Mouse (Mus musculus): Measurements from ENCODE around the gene Btbd9. TPM values are rescaled to one million over a fixed set of nuclear protein-coding genes. Genes with fewer than 3 reads are reported as not detected.

The Btbd9 gene
- polyA plus RNA-seq, 1 experiment from 2014 or later = 121 TPM

DNA sequence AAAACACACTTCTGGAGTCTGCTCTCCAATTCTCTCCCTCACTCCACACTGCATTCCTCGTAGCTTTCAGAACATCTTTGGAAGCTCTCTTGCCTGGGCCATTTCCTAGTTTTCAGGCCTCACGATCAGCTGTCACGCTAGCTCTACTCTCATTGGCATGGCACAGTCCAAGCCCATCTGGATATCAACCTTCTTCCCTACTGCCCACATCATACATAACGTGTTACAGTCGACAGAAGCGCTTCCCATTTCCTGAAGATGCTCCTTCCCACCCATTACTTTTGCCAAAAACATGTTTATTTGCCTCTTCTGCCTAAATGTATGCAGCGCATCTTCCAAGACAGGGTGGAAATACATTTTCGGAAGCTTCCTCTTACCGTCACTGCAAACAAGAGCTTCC, 147.6 kb downstream of the Btbd9 start:
- ATAC-seq (ENCODE audit: low FRiP score) = no peak
- no peaks in the 10 kb centered on the region for H3K27me3 ChIP-seq (replicated peaks)
- no peak overlapping the region for H3K4me3 ChIP-seq (replicated peaks)
- 94% methylated on average over 9 of the region's 9 CpGs for WGBS
- H3K4me2 ChIP-seq = no peak overlapping the region
- no peak overlapping the region for H3K27ac ChIP-seq (replicated peaks)
- H3K9ac ChIP-seq (replicated peaks) = no peak overlapping the region
- H3K36me3 ChIP-seq = no peaks in the 10 kb centered on the region
- peaks cover 3% of the 10 kb centered on the region; the same call in 1 of the 2 replicates for H3K4me1 ChIP-seq
- H3K9me3 ChIP-seq (replicated peaks) = no peaks in the 10 kb centered on the region

DNA sequence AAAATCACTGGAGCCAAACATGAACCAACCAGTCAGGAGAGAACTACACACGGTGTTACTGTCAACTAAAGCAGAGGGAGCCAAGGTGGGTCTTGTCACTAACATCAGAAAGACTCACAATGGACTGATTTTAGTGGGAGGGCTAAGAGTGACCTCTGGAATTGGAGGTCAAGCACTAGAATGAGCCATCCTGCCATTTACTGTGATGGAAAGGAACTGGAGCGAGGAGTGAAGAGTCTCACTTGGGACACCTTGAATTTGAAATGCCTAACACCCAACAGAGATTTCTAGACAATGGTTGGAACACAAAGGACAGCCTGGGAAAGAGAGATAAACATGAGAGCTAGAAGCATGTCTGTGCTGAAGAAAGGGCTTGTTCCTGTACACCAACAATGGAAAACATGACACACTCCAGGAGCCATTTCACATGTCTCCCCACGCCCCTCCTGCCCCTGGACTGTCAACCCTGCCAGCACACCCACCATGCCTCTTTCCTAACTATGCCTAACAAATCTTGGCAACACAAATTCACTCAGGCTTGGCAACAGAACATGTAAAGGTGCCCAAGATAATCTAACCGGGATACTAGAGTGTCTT, 152.9 kb downstream of the Btbd9 start:
- H3K27me3 ChIP-seq (replicated peaks) = no peaks in the 10 kb centered on the region
- H3K4me2 ChIP-seq = no peak overlapping the region
- H3K4me1 ChIP-seq = peaks cover 10% of the 10 kb centered on the region
- no peaks in the 10 kb centered on the region for H3K36me3 ChIP-seq
- H3K9ac ChIP-seq (replicated peaks) = no peak overlapping the region
- no peak for ATAC-seq (ENCODE audit: low FRiP score)
- WGBS = 63% methylated on average over 4 of the region's 4 CpGs
- H3K27ac ChIP-seq (replicated peaks) = no peak overlapping the region
- H3K9me3 ChIP-seq (replicated peaks) = no peaks in the 10 kb centered on the region
- no peak overlapping the region for H3K4me3 ChIP-seq (replicated peaks)

DNA sequence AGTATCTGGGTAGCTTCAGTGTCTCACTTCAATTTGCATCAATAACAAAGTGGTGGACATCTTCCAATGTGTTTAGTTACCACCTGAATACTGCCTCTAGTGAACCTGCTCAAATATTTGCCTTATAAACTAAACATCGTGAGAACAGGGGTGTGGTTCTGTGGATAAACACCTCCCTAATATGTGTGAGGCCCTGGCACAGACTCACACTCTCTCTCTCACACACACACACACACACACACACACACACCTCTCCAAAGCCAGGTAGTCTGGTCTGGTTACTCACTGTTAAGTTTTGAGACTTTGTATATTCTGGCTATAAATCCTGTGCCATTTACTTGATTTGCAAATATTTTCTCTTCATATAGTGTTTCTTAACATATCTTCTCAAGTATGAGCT, 154.0 kb downstream of the Btbd9 start:
- H3K9me3 ChIP-seq (replicated peaks) = no peaks in the 10 kb centered on the region
- no peaks in the 10 kb centered on the region for H3K36me3 ChIP-seq
- ATAC-seq (ENCODE audit: low FRiP score) = no peak
- WGBS = 92% methylated on average over 1 of the region's 1 CpGs
- no peak overlapping the region for H3K9ac ChIP-seq (replicated peaks)
- H3K27ac ChIP-seq (replicated peaks) = no peak overlapping the region
- peaks cover 10% of the 10 kb centered on the region for H3K4me1 ChIP-seq
- no peaks in the 10 kb centered on the region for H3K27me3 ChIP-seq (replicated peaks)
- no peak overlapping the region for H3K4me2 ChIP-seq
- no peak overlapping the region for H3K4me3 ChIP-seq (replicated peaks)

DNA sequence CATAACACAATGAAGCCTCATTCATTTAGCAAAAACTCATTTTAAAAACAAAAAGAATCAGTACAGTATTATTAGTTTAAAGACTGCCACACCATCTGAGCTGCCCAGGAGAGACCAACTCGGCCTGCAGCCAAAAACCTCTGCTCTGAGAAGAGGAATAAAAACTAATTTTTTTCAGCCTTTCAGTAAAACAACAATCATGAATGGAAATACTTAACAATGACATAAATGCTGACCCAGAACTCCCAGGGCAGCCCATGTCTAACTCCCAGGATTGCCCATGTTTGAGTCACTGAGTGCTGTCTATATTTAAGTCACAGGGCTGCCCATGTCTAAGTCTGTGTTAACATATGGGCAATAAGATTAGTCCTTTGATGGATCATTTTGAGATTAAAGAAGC, 155.0 kb downstream of the Btbd9 start:
- ATAC-seq (ENCODE audit: low FRiP score) = no peak
- no peak overlapping the region for H3K4me2 ChIP-seq
- no peak overlapping the region for H3K4me3 ChIP-seq (replicated peaks)
- H3K9ac ChIP-seq (replicated peaks) = no peak overlapping the region
- H3K4me1 ChIP-seq = peaks cover 10% of the 10 kb centered on the region
- H3K27me3 ChIP-seq (replicated peaks) = no peaks in the 10 kb centered on the region
- H3K36me3 ChIP-seq = no peaks in the 10 kb centered on the region
- H3K27ac ChIP-seq (replicated peaks) = no peak overlapping the region
- H3K9me3 ChIP-seq (replicated peaks) = no peaks in the 10 kb centered on the region
- 83% methylated on average over 1 of the region's 1 CpGs for WGBS

DNA sequence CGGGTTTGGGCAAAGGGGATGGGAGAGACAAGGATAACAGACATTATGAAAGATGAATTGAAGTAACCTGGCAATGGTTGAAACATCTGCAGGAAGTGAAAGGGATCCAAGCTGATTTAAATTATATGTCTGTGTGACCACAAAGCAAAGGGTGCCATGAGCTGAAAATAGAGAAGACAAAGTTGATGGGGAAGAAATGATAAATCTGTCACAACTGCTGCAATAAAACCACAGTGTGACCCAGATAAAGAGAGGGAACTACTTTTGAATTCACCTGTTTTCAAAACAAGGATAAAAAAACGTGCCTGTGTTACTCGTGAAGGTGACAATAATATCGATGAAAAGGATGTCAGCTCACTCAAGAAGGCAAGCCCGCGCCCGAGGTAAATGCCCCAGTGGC, 156.8 kb downstream of the Btbd9 start:
- no peaks in the 10 kb centered on the region for H3K9me3 ChIP-seq (replicated peaks)
- H3K4me2 ChIP-seq = no peak overlapping the region
- ATAC-seq (ENCODE audit: low FRiP score) = no peak
- H3K9ac ChIP-seq (replicated peaks) = no peak overlapping the region
- peaks cover 10% of the 10 kb centered on the region for H3K4me1 ChIP-seq
- no peaks in the 10 kb centered on the region for H3K36me3 ChIP-seq
- H3K27me3 ChIP-seq (replicated peaks) = no peaks in the 10 kb centered on the region
- no peak overlapping the region for H3K4me3 ChIP-seq (replicated peaks)
- 67% methylated on average over 7 of the region's 7 CpGs for WGBS
- H3K27ac ChIP-seq (replicated peaks) = no peak overlapping the region

DNA sequence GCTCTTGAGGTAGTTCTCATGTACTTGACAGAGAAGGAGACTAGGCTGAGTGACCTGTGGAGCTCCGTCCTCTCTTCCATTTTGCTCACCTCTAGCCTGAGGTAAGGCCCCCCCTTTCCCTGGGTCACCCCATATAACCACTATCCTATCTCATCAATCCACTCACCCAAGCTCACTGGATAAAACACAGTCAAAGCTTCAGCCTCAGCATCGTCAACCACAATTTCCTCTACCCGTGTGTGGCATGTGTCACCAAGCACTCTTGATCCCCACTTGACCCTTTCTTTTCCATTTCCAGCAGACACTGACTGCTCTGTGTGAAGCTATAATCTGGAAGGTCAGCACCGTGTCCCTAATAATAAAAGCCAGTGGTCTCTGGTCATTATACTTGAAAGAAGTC, 157.8 kb downstream of the Btbd9 start:
- WGBS = 65% methylated on average over 4 of the region's 4 CpGs
- H3K27me3 ChIP-seq (replicated peaks) = no peaks in the 10 kb centered on the region
- H3K9me3 ChIP-seq (replicated peaks) = no peaks in the 10 kb centered on the region
- no peak overlapping the region for H3K4me2 ChIP-seq
- no peak overlapping the region for H3K9ac ChIP-seq (replicated peaks)
- no peak overlapping the region for H3K27ac ChIP-seq (replicated peaks)
- no peak overlapping the region for H3K4me3 ChIP-seq (replicated peaks)
- ATAC-seq (ENCODE audit: low FRiP score) = no peak
- H3K36me3 ChIP-seq = no peaks in the 10 kb centered on the region
- H3K4me1 ChIP-seq = peaks cover 10% of the 10 kb centered on the region

DNA sequence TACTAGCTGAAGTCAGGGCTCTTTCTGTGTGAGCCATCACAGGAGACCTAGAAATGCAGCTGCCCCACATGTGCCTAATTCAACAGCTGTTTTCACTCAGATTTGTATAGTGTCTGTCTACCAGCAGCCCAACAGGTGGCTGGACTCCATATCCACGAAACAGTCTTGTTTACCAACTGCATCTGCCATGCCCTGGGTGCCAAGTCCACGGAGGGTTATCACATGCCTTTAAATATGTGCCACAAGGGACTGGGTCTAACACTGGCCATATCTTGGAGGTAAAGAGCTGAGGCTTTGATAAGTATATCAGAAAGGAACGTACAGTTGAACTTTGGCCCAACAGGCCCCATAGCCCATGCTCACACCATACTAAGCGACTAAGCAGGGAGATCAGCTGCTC, 159.2 kb downstream of the Btbd9 start:
- WGBS = 90% methylated on average over 4 of the region's 4 CpGs
- H3K27me3 ChIP-seq (replicated peaks) = no peaks in the 10 kb centered on the region
- no peak overlapping the region for H3K4me2 ChIP-seq
- no peak overlapping the region for H3K4me3 ChIP-seq (replicated peaks)
- no peak overlapping the region for H3K27ac ChIP-seq (replicated peaks)
- no peaks in the 10 kb centered on the region for H3K9me3 ChIP-seq (replicated peaks)
- H3K36me3 ChIP-seq = no peaks in the 10 kb centered on the region
- no peak overlapping the region for H3K9ac ChIP-seq (replicated peaks)
- ATAC-seq (ENCODE audit: low FRiP score) = no peak
- H3K4me1 ChIP-seq = peaks cover 10% of the 10 kb centered on the region

DNA sequence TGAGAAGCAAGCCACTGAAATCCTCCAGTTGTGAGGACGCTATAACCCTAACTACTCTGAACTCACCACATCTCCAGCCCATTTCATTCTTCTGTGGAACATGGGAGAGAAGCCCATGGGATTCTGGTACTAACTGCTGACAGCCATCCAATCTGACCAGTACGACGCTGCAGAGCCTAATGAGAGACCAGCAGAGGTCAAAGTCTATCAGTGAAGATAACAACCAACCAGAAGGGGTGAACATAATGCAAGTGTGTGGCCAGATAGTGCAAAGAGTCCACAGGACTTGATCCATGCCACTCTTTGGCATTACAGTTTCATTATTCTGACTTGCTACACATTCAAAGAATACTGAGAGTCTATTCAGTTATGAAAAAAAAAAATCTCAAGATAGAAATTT, 160.6 kb downstream of the Btbd9 start:
- no peak overlapping the region for H3K27ac ChIP-seq (replicated peaks)
- peaks cover 10% of the 10 kb centered on the region for H3K4me1 ChIP-seq
- WGBS = 90% methylated on average over 3 of the region's 3 CpGs
- no peaks in the 10 kb centered on the region for H3K27me3 ChIP-seq (replicated peaks)
- ATAC-seq (ENCODE audit: low FRiP score) = no peak
- no peak overlapping the region for H3K4me3 ChIP-seq (replicated peaks)
- no peaks in the 10 kb centered on the region for H3K36me3 ChIP-seq
- H3K9me3 ChIP-seq (replicated peaks) = no peaks in the 10 kb centered on the region
- H3K9ac ChIP-seq (replicated peaks) = no peak overlapping the region
- no peak overlapping the region for H3K4me2 ChIP-seq

DNA sequence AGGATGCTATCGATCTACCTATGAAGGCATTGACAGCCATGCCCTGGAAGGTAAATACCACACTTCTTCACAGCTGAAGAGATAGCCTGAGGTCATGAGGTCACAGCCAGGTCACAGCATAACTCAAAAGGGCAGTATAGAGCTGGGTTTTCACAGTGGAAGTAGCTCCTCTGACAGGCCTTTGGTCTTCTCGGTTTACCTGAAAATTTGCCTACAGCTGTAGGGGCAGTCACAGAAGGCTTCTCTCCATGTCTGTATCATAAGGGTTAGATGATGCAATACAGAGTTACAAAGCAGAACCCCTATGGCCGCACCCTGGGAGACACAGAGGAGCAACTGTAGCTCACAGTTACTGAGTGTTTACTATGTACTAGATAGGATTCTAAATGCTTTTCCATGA, 163.3 kb downstream of the Btbd9 start:
- 90% methylated on average over 3 of the region's 3 CpGs for WGBS
- Histone ChIP-seq H3K27me3 (replicated peaks) (no peaks in the 10 kb centered on the region), H3K36me3 (no peaks in the 10 kb centered on the region), H3K27ac (replicated peaks) (no peak overlapping the region), H3K4me2 (no peak overlapping the region), H3K9me3 (replicated peaks) (no peaks in the 10 kb centered on the region), H3K4me3 (replicated peaks) (no peak overlapping the region), H3K9ac (replicated peaks) (no peak overlapping the region), H3K4me1 (no peaks in the 10 kb centered on the region)
- ATAC-seq (ENCODE audit: low FRiP score) = no peak

DNA sequence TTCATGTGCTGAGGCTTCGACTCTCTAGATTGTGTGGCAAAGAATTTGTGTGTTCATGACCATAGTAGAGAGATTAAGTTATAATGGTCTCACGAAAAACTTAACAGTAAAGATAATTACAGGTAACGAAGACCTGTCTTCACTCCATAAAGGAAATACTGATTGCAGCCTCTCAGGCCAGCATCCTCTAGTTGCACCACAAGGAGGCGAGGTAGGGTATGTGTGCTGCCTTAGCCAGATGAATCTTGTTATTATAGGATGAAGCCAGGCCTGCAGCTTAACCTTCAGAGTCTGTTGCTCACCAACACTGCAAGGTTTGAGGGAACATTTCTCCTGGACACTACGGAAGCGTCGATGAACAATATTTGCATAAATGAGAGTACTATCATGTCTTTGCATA, 170.3 kb downstream of the Btbd9 start:
- no peaks in the 10 kb centered on the region for H3K27me3 ChIP-seq (replicated peaks)
- H3K9me3 ChIP-seq (replicated peaks) = no peaks in the 10 kb centered on the region
- WGBS = 95% methylated on average over 7 of the region's 7 CpGs
- 0 out of 2 replicates have a peak, but pooled peaks cover 2% of the 10 kb centered on the region for H3K4me1 ChIP-seq
- H3K9ac ChIP-seq (replicated peaks) = no peak overlapping the region
- H3K4me3 ChIP-seq (replicated peaks) = no peak overlapping the region
- no peak overlapping the region for H3K4me2 ChIP-seq
- no peak for ATAC-seq (ENCODE audit: low FRiP score)
- H3K27ac ChIP-seq (replicated peaks) = no peak overlapping the region
- no peaks in the 10 kb centered on the region for H3K36me3 ChIP-seq

DNA sequence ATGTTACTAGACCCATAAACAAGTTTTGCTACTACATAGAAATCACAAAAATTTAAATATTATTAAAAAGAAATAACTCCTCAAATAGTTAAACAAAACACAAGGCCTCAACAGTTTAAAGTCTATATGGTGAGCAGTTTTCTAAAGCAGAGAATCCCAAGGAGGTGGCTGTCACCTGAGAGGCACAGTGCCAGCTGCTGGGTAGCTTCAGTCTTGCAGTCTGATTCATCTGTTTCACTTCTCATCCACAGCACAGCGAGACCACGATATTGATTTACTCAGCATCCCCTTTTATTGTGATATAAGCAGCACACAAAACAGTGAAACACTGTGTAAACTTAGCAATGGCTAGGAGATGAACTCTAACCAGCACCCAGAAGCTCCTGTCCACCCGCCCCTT, 173.4 kb downstream of the Btbd9 start:
- H3K4me1 ChIP-seq = 0 out of 2 replicates have a peak, but pooled peaks cover 11% of the 10 kb centered on the region
- H3K9me3 ChIP-seq (replicated peaks) = no peaks in the 10 kb centered on the region
- H3K4me2 ChIP-seq = no peak overlapping the region
- H3K4me3 ChIP-seq (replicated peaks) = no peak overlapping the region
- ATAC-seq (ENCODE audit: low FRiP score) = no peak
- 87% methylated on average over 3 of the region's 3 CpGs for WGBS
- H3K9ac ChIP-seq (replicated peaks) = no peak overlapping the region
- H3K27me3 ChIP-seq (replicated peaks) = no peaks in the 10 kb centered on the region
- H3K36me3 ChIP-seq = no peaks in the 10 kb centered on the region
- H3K27ac ChIP-seq (replicated peaks) = no peak overlapping the region

DNA sequence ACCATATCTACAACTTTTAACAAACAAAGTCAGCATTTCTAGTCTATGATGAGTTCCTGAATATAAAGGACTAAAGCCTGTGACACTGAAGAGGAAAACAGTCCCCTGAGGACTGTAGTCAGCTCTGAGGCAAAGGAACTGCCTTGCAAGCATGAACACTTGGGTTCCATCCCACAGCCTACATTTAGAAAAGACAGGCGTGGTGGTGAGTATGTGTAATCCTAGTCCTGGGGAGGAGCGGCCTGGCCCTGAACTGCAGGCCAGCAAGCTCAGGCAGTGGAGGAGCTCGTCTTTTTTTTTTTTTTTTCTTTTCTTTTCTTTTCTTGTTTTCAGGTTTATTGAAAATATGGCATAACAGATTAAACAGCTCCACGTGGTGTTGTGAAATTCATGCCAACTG, 181.0 kb downstream of the Btbd9 start:
- 91% methylated on average over 4 of the region's 4 CpGs for WGBS
- Histone ChIP-seq H3K36me3 (no peaks in the 10 kb centered on the region), H3K4me3 (replicated peaks) (no peak overlapping the region), H3K9ac (replicated peaks) (no peak overlapping the region), H3K27me3 (replicated peaks) (no peaks in the 10 kb centered on the region), H3K9me3 (replicated peaks) (no peaks in the 10 kb centered on the region), H3K4me1 (peaks cover 20% of the 10 kb centered on the region; the same call in 1 of the 2 replicates), H3K27ac (replicated peaks) (no peak overlapping the region), H3K4me2 (no peak overlapping the region)
- no peak for ATAC-seq (ENCODE audit: low FRiP score)

DNA sequence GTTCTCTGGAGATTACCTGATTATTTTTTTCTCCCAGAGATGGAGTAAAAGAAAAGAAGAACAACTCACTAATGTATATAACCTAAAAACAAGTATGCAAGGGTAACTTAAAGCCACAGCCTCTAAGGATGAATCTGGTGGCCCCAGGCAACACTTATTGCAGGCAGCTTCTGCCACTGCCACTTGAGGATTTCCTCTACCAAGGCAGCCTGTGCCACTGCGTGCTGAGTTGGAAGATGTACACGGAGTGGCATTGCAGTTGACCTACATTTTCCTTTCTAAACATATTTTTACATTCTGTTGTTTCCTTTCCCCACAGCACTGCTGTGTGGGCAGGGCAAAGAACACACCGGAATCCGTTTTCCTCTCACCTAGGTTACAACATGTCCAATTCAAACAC, 184.3 kb downstream of the Btbd9 start:
- Histone ChIP-seq H3K4me3 (replicated peaks) (no peak overlapping the region), H3K36me3 (no peaks in the 10 kb centered on the region), H3K27me3 (replicated peaks) (no peaks in the 10 kb centered on the region), H3K27ac (replicated peaks) (no peak overlapping the region), H3K4me2 (no peak overlapping the region), H3K9me3 (replicated peaks) (no peaks in the 10 kb centered on the region), H3K9ac (replicated peaks) (no peak overlapping the region), H3K4me1 (peaks cover 24% of the 10 kb centered on the region)
- ATAC-seq (ENCODE audit: low FRiP score) = no peak
- WGBS = 82% methylated on average over 4 of the region's 4 CpGs
